Mouse (Mus musculus) layer of hippocampus, postnatal 25 days (tissue): ENCODE results near the gene Slc25a28. TPM values are rescaled to one million over a fixed set of nuclear protein-coding genes. Genes with fewer than 3 reads are reported as not detected.

ENCODE experiments used
- DNase-seq, 2 experiments: peaks; one replicate each; pipeline ENCODE4 v3.0.0; 2022; ENCODE audit warnings: mixed read lengths in 2 of 2, low spot score in 1 of 2; ENCODE audit errors: extremely low spot score in 1 of 2
- total RNA-seq, 2 experiments: library from RNA; stranded (reverse); gene quantifications; 2 replicates each; pipeline ENCODE4 v1.2.3; 2021

Slc25a28 gene
- 10 to 100 TPM; 38.4 to 44.5 TPM for total RNA-seq

DNA sequence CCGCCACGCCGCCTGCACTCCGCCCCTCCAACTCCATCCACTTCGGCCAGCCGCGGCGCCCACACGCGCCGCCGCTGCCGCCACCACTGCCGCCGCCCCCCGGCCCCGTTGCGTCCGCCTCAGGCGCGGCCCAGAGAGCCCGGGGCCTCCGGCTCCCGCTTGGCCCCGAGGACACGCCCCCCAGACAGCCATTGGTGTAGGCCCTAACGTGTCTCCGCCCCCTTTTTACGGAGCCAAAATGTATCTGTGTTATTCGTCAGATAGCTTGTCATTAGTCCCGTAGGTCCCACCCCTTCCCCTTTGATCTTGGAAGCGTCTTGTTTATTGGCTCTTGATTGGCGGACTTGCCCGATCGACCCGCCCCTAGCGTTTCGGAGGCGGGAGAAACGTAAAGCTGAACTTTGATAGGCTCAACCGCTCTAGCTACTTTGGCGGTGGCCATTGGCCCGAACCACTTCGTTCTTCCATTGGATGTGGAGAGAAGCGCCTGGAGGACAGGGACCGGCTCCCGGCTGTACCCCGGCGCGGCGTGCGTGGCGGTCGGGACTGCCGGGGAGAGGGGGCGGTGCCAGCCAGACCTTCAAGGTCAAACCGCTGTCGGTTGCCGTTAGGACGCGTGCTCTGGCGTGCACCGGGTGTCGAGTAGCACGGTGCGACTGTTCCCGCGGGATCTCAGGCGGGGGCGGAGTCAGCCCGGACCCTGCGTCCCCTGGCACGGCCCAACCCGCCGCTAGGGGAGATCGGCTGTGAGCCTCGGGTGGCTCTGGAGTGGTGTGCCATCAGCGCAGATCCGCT, at the start of gene Slc25a28:
TSS of gene Slc25a28 (minus strand) at position 152 of the 795 bp plus-strand sequence.
- DNase-seq = peak; percentile 87 to 93

GRCm38 (mm10) chr19:43724194-43724593, 49.5 kb upstream of the Slc25a28 start:
- no peak for DNase-seq

DNA sequence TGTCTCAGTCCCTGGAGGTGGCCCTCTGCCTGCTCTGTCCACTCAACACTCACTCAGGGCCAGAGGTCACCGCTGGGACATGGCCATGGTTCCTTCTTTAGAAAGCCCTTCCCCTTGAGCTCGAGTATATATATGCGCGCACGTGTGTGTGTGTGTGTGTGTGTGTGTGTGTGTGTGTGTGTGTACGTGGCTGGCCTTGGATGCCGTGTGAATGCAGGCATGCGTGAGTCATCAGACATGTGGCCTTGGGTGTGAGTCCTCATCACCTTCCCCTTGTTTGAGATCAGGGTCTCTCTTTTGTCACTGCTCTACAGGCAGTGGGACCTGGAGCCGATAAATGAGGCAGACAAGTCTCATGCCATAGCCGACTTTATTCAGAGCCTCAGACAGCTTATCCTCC, 48.8 kb upstream of the Slc25a28 start:
- DNase-seq = no peak

GRCm38 (mm10) chr19:43722891-43723290, 48.2 kb upstream of the Slc25a28 start:
- no peak for DNase-seq

GRCm38 (mm10) chr19:43720061-43720460, 45.4 kb upstream of the Slc25a28 start:
- DNase-seq = no peak

- DNase-seq = no peak
These were observed 37.3 kb upstream of the Slc25a28 start for GRCm38 (mm10) chr19:43711971-43712370.

- no peak for DNase-seq
These were observed 36.7 kb upstream of the Slc25a28 start for GRCm38 (mm10) chr19:43711159-43711916.

GRCm38 (mm10) chr19:43709317-43709716, 34.6 kb upstream of the Slc25a28 start:
- DNase-seq = no peak

GRCm38 (mm10) chr19:43708206-43708605, 33.5 kb upstream of the Slc25a28 start:
- no peak for DNase-seq

DNA sequence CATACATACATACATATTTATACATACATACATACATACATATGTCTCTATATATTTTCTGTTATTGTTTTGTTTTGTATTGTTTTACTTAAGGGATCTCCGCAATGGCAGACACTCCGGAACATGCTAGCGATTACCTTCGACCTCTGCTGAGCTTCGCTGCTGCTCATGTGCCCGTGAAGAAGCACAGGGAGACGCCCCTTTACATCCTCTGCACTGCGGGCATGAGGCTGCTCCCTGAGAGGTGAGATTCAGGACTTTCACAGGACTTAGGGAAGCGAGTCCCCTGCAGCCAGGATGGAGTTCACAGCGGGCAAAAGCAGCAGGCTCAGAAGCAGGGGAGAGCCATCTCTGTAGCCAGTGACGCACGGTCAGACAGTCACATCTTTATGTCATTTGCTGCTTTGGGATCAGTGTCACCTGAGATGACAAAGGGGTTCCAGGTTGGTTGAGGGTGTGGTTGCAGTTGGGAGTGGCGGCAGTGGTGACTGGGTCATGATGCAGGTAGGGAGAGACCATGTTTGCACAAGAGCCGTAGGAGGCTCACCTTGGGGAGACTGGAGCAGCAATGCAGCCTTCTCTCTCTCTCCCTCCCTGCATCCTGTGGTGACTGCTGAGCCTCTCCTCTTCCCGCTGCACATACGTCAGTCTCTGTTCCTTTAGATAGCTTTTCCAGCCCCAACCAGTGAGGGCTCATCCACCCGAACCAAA, 30.3 kb upstream of the Slc25a28 start:
- no peak for DNase-seq

DNA sequence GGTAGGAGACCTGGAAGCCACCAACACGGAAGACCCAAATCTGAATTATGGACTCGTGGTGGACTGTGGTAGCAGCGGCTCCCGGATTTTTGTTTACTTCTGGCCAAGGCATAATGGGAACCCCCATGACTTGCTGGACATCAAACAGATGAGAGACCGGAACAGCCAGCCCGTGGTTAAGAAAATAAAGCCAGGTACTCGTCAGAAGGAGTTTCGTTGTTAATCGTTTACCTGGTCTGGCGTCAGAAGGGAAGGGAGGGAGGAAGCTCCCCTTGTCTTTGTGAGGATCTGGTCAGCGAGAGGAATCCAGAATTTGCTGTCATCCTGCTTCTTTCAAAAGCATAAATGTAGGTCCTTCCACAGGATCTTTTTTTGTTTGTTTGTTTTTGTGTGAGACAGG, 29.5 kb upstream of the Slc25a28 start:
- DNase-seq = no peak

- no peak for DNase-seq
These were observed 25.1 kb upstream of the Slc25a28 start for GRCm38 (mm10) chr19:43699763-43700155.

DNA sequence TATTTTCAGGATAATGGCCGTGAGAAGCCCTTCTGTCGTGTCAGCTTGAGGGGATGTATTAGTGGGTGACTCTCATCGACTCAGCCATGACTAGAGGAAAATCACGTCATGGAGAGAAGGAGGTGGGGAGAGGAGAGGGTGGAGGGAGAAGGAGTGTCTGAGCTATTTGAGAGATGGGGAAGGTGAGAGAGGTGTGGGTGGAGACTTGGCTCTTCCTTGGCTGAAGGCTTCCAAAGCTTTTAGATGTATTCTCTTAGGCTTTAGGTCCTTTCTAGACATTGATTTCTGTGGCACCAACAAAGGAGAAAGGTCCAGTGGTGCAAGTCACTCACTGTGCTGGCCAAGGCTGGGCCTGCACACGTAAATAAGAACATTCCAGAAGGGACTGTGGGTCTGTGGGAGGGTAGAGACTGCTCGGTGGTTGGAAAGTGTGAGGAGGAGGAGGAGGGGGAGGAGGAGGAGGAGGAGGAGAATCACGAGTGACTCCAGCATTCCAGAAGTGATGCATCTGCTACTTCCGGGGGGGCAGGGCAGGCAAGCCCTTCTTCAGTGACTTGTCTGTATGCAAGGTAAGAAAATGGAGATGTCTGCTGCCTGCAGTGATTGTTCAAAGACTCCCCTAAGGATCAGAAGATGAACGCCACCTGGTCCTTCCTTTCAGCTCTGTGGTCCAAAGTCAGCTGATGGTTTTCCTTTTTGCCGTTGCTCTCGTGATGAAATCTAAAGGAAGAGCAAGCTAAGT, 24.5 kb upstream of the Slc25a28 start:
- DNase-seq = no peak

GRCm38 (mm10) chr19:43697666-43698370, 23.1 kb upstream of the Slc25a28 start:
- no peak for DNase-seq

- no peak for DNase-seq
These were observed 20.9 kb upstream of the Slc25a28 start for GRCm38 (mm10) chr19:43695514-43695964.

DNA sequence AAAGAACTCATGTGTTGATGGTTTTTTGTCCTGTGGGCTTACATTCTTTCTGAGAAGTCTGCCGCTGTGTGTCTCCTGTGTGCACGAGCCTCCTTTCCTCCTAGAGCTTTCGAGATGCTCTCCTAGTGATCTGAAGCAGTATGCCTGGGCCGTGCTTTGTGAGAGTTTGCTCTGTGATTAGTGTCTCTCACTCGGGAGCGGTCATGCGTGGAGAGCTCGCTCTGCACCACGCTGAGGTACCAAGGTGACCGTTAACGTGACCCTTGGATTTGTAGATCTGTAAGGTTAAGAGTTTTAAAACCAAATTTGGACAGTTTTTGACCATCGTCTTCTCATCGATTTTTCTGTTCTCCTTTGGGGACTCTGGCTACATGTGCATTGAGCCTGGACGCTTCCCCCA, 18.1 kb upstream of the Slc25a28 start:
- DNase-seq = no peak

DNA sequence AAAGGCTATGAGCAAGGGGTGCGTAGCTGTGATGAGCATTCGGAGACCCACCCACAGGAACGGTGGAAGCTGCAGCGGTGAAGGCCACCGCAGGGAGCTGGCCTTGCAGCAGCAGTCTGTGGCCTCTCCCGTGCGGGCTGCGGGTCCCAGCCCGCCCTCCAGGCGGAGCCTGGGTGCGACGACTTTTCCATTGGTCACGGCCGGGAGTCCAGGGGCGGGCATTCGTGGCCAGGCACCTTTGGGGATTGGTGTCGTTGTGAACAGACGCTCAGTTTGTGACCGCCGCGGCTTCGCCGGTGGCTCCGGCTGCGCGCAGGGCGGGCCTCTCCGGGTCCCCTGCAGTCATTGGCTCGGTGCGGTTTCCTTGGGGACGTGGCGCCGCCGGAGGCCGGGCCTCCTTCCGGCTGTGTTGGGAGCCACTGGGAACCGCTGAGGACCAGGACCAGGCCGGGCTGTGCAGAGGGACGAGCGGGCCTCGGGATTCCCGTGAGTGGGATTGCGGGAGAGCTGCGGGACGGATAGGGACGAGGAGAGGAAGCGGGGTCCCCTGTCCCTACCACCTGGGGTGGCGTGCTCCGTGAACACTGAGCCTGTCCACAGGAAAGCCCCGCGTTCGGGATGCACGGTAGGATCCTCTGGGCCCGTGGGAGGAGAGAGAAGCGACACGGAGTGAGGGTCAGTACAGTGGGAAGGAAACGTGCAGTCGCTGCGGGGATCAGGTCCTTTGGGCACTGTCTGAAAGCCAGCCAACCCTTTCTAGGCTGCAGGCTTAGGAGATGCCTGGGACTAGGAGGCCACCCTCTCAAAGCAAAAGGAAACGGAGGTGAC, 15.0 kb upstream of the Slc25a28 start, which contains the start of gene Entpd7:
TSS of gene Entpd7 (plus strand) at position 254 of the 828 bp plus-strand sequence.
- DNase-seq = peak; percentile 82 to 95

DNA sequence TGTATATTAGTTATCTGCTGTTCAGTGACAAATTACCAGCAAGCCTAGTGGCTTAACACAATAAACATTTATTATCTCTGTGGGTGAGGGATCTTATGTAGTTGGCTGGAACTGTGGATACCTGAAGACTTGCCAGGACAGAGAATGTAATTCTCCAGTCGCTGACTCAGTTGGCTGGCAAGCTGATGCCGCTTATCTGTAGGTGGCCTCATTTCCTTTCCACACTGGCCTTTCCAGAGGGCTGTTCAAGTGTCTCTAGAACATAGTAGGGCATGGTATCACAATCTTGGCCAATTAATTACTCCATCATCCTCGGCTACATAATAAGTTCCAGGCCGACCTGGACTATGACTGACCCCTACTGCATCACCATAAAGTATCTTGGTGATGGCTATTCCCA, 6.9 kb upstream of the Slc25a28 start:
- DNase-seq = no peak
